Mouse (Mus musculus) CH12F3 (cell line): ENCODE results near the gene Slc36a1.

Experiments used
- in situ Hi-C: fragments of 300-500 bp; cut with MboI; formaldehyde crosslinking; loops from 2 replicates; pipeline ENCODE4 v1.14.3; 2020; ENCODE audit warnings: low sequenced_read_pairs

Gene Slc36a1

DNA sequence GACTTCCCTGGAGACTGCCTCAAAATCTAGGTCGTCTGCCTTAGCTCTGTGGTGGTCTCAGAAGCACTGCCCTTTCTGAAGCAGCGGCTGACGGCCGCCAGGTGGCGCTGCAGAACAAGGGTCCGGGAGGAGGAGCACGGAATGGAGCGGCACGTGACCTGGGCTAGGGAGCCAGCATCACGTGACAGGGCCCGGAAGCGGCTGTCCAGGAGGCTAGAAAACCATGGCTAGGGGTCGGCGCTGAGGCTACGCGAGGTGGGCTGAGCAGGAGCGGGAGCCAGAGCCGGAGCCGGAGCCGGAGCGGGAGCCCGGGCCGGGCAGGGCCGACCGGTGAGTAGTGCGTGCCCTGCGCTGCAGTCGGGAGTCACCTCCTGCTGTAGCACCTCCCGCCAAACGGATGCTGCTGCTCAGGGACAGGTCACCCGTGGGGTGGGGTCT lies at the start of gene Slc36a1:
Slc36a1 (plus strand) TSS at position 192 of the 438 bp plus-strand sequence.
- in situ Hi-C loops, result no loop called here

DNA sequence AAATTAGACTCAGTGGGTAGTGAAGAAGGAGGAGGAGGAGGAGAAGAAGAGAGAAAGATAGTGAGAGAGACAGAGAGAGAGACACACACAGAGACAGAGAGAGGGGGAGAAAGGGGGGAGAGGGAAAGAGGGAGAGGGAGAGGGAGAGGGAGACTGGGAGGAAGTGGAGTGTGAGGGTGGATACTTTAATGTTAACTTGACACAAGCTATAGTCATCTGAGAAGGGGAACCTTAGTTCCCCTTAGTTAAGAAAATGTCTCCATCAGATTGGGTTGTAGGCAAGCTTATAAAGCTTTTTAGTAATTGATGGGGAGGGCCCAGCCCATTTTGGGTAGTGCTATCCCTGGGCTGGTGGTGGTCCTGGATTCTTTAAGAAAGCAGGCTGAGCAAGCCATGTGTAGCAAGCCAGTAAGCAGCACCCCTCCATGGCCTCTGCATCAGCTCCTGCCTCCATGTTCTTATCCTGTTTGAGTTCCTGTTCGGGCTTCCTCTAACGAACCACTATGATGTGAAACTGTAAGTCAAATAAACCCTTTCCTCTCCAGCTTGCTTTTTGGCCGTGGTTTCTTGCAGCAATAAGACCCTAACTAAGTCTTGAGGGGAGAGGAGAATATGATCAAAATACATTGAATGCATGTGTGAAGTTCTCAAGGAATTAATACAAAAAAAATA lies 49.6 kb upstream of the Slc36a1 start:
- in situ Hi-C loops, result loop anchor here (10.0 kb wide), 2 partner anchors 110 to 160 kb away; no protein-coding TSS in a partner anchor

GRCm38 (mm10) chr11:55155070-55155421 lies 49.1 kb upstream of the Slc36a1 start:
- in situ Hi-C loops, result loop anchor here (10.0 kb wide), 2 partner anchors 110 to 160 kb away; no protein-coding TSS in a partner anchor

DNA sequence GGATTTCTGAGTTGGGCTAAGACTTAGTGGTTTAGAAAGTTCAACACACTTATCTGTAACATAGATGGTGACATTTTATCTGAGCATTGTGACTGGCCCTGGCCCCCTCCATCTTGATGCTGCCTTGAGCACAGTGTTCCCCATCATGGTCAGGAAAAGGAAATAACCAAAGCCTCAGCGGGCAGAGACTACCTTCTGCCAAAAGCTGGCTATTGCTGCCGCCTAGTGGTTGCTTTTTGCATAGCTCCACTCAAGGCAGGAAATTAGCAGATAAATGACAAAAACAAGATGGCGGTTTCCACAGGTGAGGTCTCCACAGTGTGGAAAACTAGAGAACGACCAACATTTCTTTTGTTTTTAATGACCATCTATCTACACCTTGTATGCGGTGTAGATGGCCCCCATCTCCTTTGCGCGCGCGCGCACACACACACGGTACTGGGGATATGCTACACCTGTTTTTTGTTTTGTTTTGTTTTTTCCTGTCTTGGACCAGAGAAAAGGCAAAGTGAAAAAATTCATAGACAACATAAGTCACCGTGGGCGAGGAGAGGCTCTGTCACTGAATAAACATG lies 45.3 kb upstream of the Slc36a1 start:
- in situ Hi-C loops, result loop anchor here (10.0 kb wide), 2 partner anchors 114 to 164 kb away; no protein-coding TSS in a partner anchor

- in situ Hi-C loops, result no loop called here
Measured at GRCm38 (mm10) chr11:55162670-55163069, 41.5 kb upstream of the Slc36a1 start.

DNA sequence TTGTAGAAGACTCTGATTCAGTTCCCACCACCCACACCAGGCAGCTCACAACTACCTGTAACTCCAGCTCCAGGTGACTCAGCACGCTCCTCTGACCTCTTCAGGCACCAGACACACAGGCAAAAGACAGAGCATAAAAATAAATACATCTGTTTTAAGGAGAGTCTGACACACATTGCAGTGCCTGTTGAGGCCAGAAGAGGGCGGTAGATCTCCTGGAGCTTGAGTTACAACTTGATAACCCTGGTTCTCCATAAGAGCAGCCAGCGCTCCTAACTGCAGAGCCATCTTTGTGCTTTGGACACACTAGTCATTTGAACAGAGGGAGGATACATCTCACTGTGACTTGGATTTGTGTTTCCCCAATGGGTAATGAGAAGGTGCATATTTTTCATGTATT lies 39.4 kb upstream of the Slc36a1 start:
- in situ Hi-C loops, result no loop called here

- in situ Hi-C loops, result no loop called here
Measured at GRCm38 (mm10) chr11:55165748-55166147, 38.4 kb upstream of the Slc36a1 start.

- in situ Hi-C loops, result no loop called here
Measured at GRCm38 (mm10) chr11:55168504-55168903, 35.6 kb upstream of the Slc36a1 start.

DNA sequence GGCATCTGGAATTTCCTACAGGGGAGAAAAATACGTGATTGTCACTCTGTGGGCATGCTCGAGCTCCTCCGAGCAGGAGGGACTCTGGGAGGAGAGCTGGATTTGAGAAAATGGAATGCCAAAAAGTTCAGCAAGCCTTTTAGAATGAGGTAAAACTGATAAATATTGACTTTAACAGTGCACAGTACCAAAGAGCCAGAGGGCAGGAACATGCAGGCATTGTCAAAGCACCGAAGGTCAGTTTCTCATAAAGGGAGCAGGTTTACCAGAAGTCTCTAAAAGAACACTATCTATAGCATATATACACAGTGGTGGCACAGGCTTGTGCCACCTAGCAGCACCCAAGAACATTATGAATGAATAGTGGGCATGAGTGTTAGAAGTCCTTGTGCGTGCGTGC lies 35.2 kb upstream of the Slc36a1 start:
- in situ Hi-C loops, result no loop called here

- in situ Hi-C loops, result loop anchor here (10.0 kb wide), 1 partner anchor 214 kb away; no protein-coding TSS in a partner anchor
Measured at GRCm38 (mm10) chr11:55170501-55170900, 33.6 kb upstream of the Slc36a1 start.

GRCm38 (mm10) chr11:55178830-55179229 lies 25.3 kb upstream of the Slc36a1 start:
- in situ Hi-C loops, result loop anchor here (10.0 kb wide), 1 partner anchor 206 kb away; no protein-coding TSS in a partner anchor

DNA sequence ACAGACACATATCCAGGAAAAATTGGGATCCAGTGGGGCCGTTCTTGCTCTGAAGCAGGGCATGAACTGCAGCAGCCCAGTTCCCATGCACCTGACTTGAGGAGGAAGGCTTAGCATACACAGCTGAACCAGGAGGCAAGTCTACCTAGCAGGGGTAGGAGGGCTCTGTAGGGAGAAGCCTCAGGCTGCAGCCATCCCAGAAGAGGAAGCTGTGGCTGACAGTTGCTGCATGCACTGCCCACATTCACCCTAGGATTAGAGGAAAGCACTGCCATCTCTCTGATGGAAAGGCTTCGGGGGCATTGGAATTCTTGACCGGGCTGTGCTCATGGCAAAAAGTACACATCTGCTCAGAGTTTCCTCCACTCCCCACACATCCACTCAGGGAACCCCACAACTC lies 24.3 kb upstream of the Slc36a1 start:
- in situ Hi-C loops, result loop anchor here (10.0 kb wide), 1 partner anchor 205 kb away; no protein-coding TSS in a partner anchor

- in situ Hi-C loops, result no loop called here
Measured at GRCm38 (mm10) chr11:55183124-55183523, 21.0 kb upstream of the Slc36a1 start.

DNA sequence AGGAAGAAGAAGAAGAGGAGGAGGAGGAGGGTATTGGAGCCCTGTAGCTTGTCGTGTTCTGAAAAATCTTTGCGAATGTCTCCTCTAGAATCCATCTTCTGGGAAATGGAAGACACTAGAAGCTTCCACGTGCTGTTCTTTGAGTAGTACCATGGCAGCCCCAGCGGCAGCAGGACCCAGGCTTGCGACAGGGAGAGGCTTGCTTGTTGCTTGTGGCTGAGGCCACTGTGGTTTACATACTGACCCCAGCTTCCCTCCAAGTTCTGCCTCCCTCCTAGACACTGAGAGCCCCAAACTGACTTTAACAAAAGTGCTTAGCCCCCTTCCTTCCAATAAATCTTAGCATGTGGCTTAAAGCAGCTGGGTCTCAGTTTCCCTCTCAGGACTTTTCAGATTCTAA lies 19.9 kb upstream of the Slc36a1 start:
- in situ Hi-C loops, result no loop called here

GRCm38 (mm10) chr11:55184733-55185291 lies 19.3 kb upstream of the Slc36a1 start, which contains the start of gene Slc36a2:
Gene Slc36a2, minus strand, starts transcription at chr11:55185077.
- in situ Hi-C loops, result no loop called here

- in situ Hi-C loops, result no loop called here
Measured at GRCm38 (mm10) chr11:55187292-55187691, 16.9 kb upstream of the Slc36a1 start.

DNA sequence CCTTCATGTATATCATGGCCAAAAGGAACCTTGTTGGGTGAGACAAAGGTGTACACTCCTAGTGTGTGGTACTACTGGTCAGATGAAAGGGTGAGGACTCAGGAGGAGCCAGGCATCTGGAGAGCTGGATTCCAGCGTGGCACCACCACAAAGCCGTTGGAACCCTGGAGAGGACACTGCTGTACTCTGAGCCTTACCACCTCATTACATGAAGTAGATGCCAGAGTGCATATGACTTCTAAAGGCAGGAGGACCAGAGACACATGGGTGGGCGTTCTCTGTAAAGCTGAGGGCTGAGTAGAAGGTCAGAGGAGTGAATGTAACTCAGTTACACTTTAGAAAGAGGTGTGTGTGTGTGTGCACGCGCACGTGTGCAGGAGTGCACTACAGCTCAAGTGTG lies 16.4 kb upstream of the Slc36a1 start:
- in situ Hi-C loops, result no loop called here

- in situ Hi-C loops, result no loop called here
Measured at GRCm38 (mm10) chr11:55190216-55190615, 13.9 kb upstream of the Slc36a1 start.

DNA sequence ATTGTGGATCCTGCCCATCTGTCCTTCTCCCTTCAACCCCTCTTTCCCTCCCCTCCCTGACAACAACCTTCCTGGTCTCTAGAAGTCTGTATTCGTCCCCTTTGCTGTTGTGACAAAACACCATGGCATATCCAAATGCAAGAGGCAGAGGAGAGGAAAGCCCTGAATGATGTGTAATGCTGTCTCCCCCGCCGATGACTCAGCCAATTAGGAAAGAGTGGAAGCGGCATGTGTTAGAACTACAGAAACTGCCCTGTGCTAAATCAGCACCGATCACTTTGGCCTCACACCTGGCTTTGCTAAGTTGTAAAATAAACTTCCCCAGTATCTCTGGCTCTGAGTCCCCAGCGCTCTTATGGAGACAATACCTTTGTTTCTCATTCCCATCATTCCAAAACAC lies 7.1 kb upstream of the Slc36a1 start:
- in situ Hi-C loops, result no loop called here

DNA sequence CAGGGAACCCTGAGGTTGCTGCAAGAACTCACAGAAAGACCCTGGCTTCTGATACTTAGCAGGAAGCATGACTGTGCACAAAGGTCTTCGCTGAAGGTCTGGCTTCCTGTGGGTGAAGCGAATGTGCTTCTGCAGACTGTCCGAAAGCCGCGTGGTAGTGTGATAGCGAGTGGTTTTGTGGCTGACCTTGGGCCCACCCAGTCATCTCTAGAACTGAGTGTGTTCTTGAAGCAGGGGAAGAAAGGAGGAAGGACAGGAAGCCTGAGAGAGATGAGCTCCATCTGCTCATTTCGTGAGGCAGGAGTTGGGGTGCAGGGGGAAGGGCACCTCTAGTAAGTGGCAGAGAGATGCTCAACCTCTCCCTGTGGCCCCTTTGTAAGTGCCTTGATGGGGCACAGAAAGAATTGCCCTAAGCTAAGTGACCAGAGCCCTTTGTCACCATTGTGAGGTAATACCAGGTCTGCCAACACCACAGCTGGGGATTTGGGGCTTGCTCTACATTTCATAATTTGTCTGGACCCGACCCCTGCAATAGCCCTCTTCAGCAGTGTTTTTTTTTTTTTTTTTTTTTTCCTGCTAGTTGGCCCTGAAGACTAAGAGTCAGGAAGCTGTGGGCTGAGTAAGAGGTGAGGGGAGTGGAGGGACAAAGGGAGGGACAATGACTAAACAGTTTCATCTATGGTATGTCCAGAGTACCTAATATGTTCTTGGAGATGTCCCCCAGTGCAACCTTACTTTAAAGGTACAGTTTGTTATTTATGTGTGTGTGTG lies 6.2 kb upstream of the Slc36a1 start:
- in situ Hi-C loops, result no loop called here

- in situ Hi-C loops, result no loop called here
Measured at GRCm38 (mm10) chr11:55204602-55205001, 452 bp downstream of the Slc36a1 start.
